Mouse (Mus musculus) CH12.LX (cell line): ENCODE measurements around the gene Fkbp9.

Experiments used
- CTCF ChIP-seq, 2 experiments: IDR thresholded peaks in 1 of 2; conservative IDR thresholded peaks in 1 of 2; 2 replicates each; pipeline ENCODE4 v1.5.1; 2011 to 2012; ENCODE audit warnings: low read depth in 2 of 2, low read length in 2 of 2, improper control_type of control experiment in 1 of 2, inconsistent platforms in 1 of 2, mild to moderate bottlenecking in 1 of 2, moderate library complexity in 1 of 2
- POLR2A ChIP-seq: IDR thresholded peaks from 2 replicates; pipeline ENCODE4 v1.6.1; 2011; ENCODE audit warnings: low read depth, mild to moderate bottlenecking, improper control_type of control experiment, low read length
- TBP ChIP-seq: conservative IDR thresholded peaks from 2 replicates; pipeline ENCODE4 v1.6.1; 2011; ENCODE audit warnings: low read depth, low read length, improper control_type of control experiment
- UBTF ChIP-seq: IDR thresholded peaks from 2 replicates; pipeline ENCODE4 v1.6.1; 2012; ENCODE audit warnings: low read depth, mild to moderate bottlenecking, inconsistent platforms, low read length, improper control_type of control experiment, moderate library complexity
- ZKSCAN1 ChIP-seq: IDR thresholded peaks from 2 replicates; pipeline ENCODE4 v1.6.1; 2012; ENCODE audit warnings: low read depth, inconsistent platforms, low read length, improper control_type of control experiment, borderline replicate concordance
- ZNF384 ChIP-seq: IDR thresholded peaks from 2 replicates; pipeline ENCODE4 v1.6.1; 2012; ENCODE audit warnings: low read depth, low read length, improper control_type of control experiment, inconsistent platforms

GRCm38 (mm10) chr6:56908912-56909311, 77.1 kb downstream of the Fkbp9 start:
- TF ChIP-seq ZNF384 (peak; percentile 58; the same call in 1 of the 2 replicates), CTCF (conservative IDR thresholded peaks at IDR 0.05 in 1 of 2, IDR thresholded peaks at IDR 0.05 in 1 of 2; ENCODE audit: low read depth in 2 of 2, low read length in 2 of 2) (peak; percentile 33 to 81; a peak in 2 of 4 replicates), ZKSCAN1 (no peak), TBP (no peak), UBTF (no peak), POLR2A (no peak)
